Mouse (Mus musculus): ENCODE results near the gene Cygb. TPM values are rescaled to one million over a fixed set of nuclear protein-coding genes. Genes with fewer than 3 reads are reported as not detected.

The Cygb gene
- total and polyA plus RNA-seq, 3 experiments: 2.2 to 8.7 TPM; not detected in 1

GRCm38 (mm10) chr11:116673410-116673809 is 19.3 kb upstream of the Cygb start:
- no peaks in the 10 kb centered on the region for H3K27me3 ChIP-seq (ENCODE audit: control insufficient read depth in 1 of 2, insufficient read depth in 2 of 2, low read length in 2 of 2)
- H3K9me3 ChIP-seq (replicated peaks; ENCODE audit: insufficient read depth, low read length): no peaks in the 10 kb centered on the region
- peaks cover 35% of the 10 kb centered on the region for H3K79me2 ChIP-seq (ENCODE audit: control insufficient read depth, insufficient read depth, low read length, poor library complexity)
- H3K27ac ChIP-seq (ENCODE audit: control insufficient read depth, low read depth, low read length): peak overlapping the region; percentile 46
- H3K4me3 ChIP-seq (ENCODE audit: control insufficient read depth in 1 of 2, insufficient read depth in 1 of 2, low read depth in 2 of 2, low read length in 2 of 2): peak overlapping the region; percentile 30 to 84
- peaks cover 11 to 38% of the 10 kb centered on the region in 2 experiments for H3K36me3 ChIP-seq (ENCODE audit: control insufficient read depth in 1 of 2, insufficient read depth in 2 of 2, low read length in 2 of 2)
- DNase-seq (ENCODE audit: low read depth, low spot score): peak; percentile 43
- H3K9ac ChIP-seq (ENCODE audit: control insufficient read depth, low read depth, low read length, poor library complexity, severe bottlenecking): peak overlapping the region; percentile 87
- TF ChIP-seq POLR2AphosphoS2 (IDR thresholded peaks at IDR 0.05; ENCODE audit: low read length): no peak
- TF ChIP-seq ZKSCAN1 (IDR thresholded peaks at IDR 0.05; ENCODE audit: low read depth, low read length): no peak
- no peak; the same call in 1 of the 2 replicates for TF ChIP-seq CHD1 (IDR thresholded peaks at IDR 0.05; ENCODE audit: low read depth, low read length)
- no peak for TF ChIP-seq RCOR1 (IDR thresholded peaks at IDR 0.05; ENCODE audit: low read depth, low read length)
- no peak for TF ChIP-seq USF1 (IDR thresholded peaks at IDR 0.05; ENCODE audit: low read depth, low read length)
- TF ChIP-seq USF2 (IDR thresholded peaks at IDR 0.05; ENCODE audit: borderline replicate concordance in 1 of 2, insufficient read depth in 1 of 2, low read depth in 1 of 2, low read length in 2 of 2): no peak
- no peak for TF ChIP-seq E2F4 (IDR thresholded peaks at IDR 0.05; ENCODE audit: borderline replicate concordance, low read depth, low read length)
- no peak for TF ChIP-seq SIN3A (IDR thresholded peaks at IDR 0.05; ENCODE audit: low read length)
- peaks cover 2 to 27% of the 10 kb centered on the region in 2 experiments for H3K4me1 ChIP-seq (ENCODE audit: control insufficient read depth in 1 of 2, insufficient read depth in 2 of 2, low read length in 2 of 2)

GRCm38 (mm10) chr11:116672595-116672994 is 18.5 kb upstream of the Cygb start:
- Histone ChIP-seq H3K4me3 (ENCODE audit: control insufficient read depth in 1 of 2, insufficient read depth in 1 of 2, low read depth in 2 of 2, low read length in 2 of 2) (peak overlapping the region; percentile 30 to 84), H3K4me1 (ENCODE audit: control insufficient read depth in 1 of 2, insufficient read depth in 2 of 2, low read length in 2 of 2) (peaks cover 2 to 27% of the 10 kb centered on the region in 2 experiments), H3K79me2 (ENCODE audit: control insufficient read depth, insufficient read depth, low read length, poor library complexity) (peaks cover 35% of the 10 kb centered on the region), H3K27ac (ENCODE audit: control insufficient read depth, low read depth, low read length) (peak overlapping the region; percentile 80), H3K9me3 (replicated peaks; ENCODE audit: insufficient read depth, low read length) (no peaks in the 10 kb centered on the region), H3K9ac (ENCODE audit: control insufficient read depth, low read depth, low read length, poor library complexity, severe bottlenecking) (peak overlapping the region; percentile 87), H3K36me3 (ENCODE audit: control insufficient read depth in 1 of 2, insufficient read depth in 2 of 2, low read length in 2 of 2) (peaks cover 11 to 38% of the 10 kb centered on the region in 2 experiments), H3K27me3 (ENCODE audit: control insufficient read depth in 1 of 2, insufficient read depth in 2 of 2, low read length in 2 of 2) (no peaks in the 10 kb centered on the region)
- DNase-seq (ENCODE audit: low read depth, low spot score): peak; percentile 80
- TF ChIP-seq E2F4 (IDR thresholded peaks at IDR 0.05; ENCODE audit: borderline replicate concordance, low read depth, low read length) (no peak), POLR2AphosphoS2 (IDR thresholded peaks at IDR 0.05; ENCODE audit: low read length) (no peak), SIN3A (IDR thresholded peaks at IDR 0.05; ENCODE audit: low read length) (no peak; the same call in 1 of the 2 replicates), ZC3H11A (IDR thresholded peaks at IDR 0.05; ENCODE audit: low read depth, low read length) (no peak), NELFE (IDR thresholded peaks at IDR 0.05; ENCODE audit: low read depth, low read length) (0 out of 2 replicates have a peak, but pooled peaks have one; percentile 32), TBP (IDR thresholded peaks at IDR 0.05; ENCODE audit: low read depth, low read length) (peak; percentile 66), NRF1 (IDR thresholded peaks at IDR 0.05; ENCODE audit: insufficient read depth, low read depth, low read length, poor library complexity, severe bottlenecking) (no peak), POLR2A (IDR thresholded peaks at IDR 0.05; ENCODE audit: control insufficient read depth in 1 of 2, insufficient read depth in 1 of 2, low read depth in 1 of 2, low read length in 2 of 2, poor library complexity in 1 of 2) (peak; percentile 46 to 78; a peak in 2 of 4 replicates), MXI1 (IDR thresholded peaks at IDR 0.05; ENCODE audit: low read depth, low read length) (peak; percentile 50; the same call in 1 of the 2 replicates)
